Mouse (Mus musculus): Measurements from ENCODE around the gene Mfap1b.

The Mfap1b gene

DNA sequence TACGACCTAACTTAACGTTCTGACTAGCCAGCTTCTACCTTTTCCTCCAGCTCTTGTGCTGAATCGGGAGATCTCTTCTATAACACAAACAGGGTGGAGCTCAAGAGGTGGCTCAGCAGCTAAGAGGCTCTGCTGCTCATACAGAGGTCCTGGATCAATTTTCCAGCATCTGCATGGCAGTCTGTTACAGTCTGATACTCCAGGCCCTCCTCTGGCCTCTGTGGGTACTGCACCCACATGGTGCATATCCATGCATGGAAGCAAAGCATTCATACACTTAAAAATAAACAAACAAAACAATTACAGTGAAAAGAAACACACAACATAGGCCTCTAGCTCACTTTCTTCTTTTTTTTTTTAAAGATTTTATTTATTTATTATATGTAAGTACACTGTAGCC is 1.1 kb downstream of the Mfap1b start:
- 100% methylated on average over 3 of the region's 3 CpGs for WGBS

DNA sequence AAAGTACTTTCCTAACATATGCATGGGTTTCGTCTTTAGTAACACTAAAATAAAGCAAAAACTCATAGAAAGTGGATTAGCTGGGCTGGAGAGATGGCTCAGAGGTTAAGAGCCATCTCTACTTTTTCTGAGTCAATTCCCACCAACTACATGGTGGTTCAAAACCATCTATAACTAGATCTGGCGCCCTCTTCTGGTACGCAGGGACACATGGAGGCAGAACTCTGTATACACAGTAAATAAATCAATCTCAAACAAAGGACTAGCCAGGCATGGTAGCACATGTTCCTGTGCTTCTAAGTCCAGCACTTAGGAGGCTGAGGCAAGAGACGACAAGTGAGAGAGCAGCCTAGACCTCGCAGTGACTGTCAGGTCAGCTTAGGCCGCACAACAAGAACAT is 4.9 kb downstream of the Mfap1b start:
- WGBS: 79% methylated on average over 2 of the region's 6 CpGs

GRCm38 (mm10) chr2:121460071-121460470 is 13.8 kb downstream of the Mfap1b start:
- 61% methylated on average over 2 of the region's 2 CpGs for WGBS

- 3% methylated on average over 41 of the region's 41 CpGs for WGBS
Measured at GRCm38 (mm10) chr2:121456692-121457642, 16.9 kb downstream of the Mfap1b start, which contains the start of gene Serinc4. Gene Serinc4 (minus strand): TSS chr2:121456781.

DNA sequence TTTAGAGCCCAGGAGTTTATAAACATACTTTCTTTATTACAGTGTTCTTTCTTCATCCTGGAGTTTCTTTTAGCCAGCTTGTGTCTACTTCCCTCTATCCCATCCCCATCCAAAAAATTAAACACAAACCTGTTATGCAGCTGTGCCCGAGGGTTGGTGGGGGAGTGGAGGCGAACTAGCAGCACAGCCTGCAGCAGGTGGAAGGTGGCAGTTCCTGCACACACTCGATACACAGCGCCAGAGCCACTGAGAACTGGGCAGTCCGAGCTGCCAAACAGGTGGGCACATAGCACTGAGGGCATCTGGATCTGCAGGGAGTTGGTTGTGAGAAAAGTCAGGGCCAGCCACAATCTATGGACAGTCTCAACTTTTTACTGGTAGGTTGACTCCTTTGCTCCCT is 18.3 kb downstream of the Mfap1b start:
- WGBS: 80% methylated on average over 5 of the region's 5 CpGs

GRCm38 (mm10) chr2:121453917-121454316 is 19.9 kb downstream of the Mfap1b start:
- 85% methylated on average over 6 of the region's 6 CpGs for WGBS

GRCm38 (mm10) chr2:121452990-121453389 is 20.9 kb downstream of the Mfap1b start, which contains the start of gene Hypk:
Gene Hypk (plus strand): TSS chr2:121453290.
- 48% methylated on average over 4 of the region's 4 CpGs for WGBS

DNA sequence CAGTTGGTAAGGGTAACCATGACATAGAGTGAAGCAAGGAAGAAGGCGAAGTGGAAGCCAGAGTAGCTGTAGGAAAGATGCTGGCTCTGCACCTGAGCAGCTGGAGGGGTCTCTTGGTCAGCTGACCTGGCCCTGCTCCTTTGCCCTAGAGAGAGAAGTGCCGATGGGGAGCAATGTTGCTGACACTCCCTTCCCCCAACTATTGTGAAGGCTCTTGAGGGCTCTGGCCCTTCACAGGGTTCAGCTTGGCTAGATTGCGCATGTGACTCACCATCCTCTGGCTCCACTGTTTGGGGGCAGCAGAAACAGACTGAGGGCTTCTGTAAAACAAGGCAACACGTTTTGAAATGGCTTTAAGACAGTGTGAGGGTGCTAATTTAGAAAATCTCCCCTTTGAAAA is 21.5 kb downstream of the Mfap1b start:
- 68% methylated on average over 4 of the region's 4 CpGs for WGBS

DNA sequence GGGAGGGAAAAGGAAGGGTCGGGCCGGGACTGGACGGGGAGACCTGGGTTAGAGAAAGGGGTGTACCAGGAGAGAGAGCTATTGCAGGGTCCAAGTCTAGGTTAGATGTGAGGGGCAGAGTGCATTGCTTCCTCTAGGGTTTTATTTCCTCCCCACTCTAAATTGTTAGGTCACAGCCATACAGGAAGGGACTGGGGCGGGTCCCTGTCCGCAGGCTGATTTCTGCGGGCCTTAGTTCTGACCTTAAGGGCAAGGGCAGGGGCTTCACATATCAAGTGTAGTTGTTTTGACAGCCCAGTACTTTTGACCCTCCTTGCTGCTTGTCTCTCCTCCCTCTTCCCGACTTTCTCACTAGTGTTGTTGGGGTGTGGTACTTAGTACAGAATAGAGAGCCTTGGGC is 23.8 kb downstream of the Mfap1b start:
- WGBS: 4% methylated on average over 7 of the region's 7 CpGs

GRCm38 (mm10) chr2:121449545-121450011 is 24.3 kb downstream of the Mfap1b start:
- WGBS: 0% methylated on average over 45 of the region's 54 CpGs

GRCm38 (mm10) chr2:121448739-121449535 is 24.9 kb downstream of the Mfap1b start, which contains the start of gene Serf2:
Gene Serf2 (plus strand): TSS chr2:121449195.
- WGBS: under 1% methylated on average over 74 of the region's 74 CpGs

GRCm38 (mm10) chr2:121448136-121448535 is 25.7 kb downstream of the Mfap1b start:
- WGBS: 11% methylated on average over 9 of the region's 9 CpGs

DNA sequence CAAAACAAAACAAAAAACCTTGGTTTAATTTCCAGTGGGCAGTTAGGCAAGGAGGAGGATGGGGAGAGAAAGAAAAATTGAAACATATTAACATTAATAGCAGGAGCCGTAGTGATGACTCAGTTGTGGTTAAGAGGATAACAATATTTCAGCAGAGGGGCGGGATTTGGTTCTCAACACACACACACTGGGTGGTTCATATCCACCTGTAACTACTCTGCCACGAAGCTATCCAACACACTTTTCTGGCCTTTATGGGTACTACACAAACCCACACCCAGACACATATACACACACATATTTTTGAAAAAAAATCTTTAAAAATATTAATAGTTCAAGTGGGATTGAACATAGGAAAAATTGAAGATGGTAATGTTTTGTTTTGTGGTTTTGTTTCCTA is 26.9 kb downstream of the Mfap1b start:
- WGBS: 88% methylated on average over 3 of the region's 3 CpGs

GRCm38 (mm10) chr2:121446506-121446905 is 27.4 kb downstream of the Mfap1b start:
- WGBS: 87% methylated on average over 4 of the region's 4 CpGs

GRCm38 (mm10) chr2:121445117-121445516 is 28.8 kb downstream of the Mfap1b start:
- 86% methylated on average over 3 of the region's 3 CpGs for WGBS

GRCm38 (mm10) chr2:121444178-121444577 is 29.7 kb downstream of the Mfap1b start, which contains the start of gene Ell3:
Gene Ell3 (minus strand): TSS chr2:121444278.
- WGBS: 93% methylated on average over 1 of the region's 1 CpGs

- WGBS: 17% methylated on average over 8 of the region's 8 CpGs
Measured at GRCm38 (mm10) chr2:121443068-121443349, 30.9 kb downstream of the Mfap1b start.

DNA sequence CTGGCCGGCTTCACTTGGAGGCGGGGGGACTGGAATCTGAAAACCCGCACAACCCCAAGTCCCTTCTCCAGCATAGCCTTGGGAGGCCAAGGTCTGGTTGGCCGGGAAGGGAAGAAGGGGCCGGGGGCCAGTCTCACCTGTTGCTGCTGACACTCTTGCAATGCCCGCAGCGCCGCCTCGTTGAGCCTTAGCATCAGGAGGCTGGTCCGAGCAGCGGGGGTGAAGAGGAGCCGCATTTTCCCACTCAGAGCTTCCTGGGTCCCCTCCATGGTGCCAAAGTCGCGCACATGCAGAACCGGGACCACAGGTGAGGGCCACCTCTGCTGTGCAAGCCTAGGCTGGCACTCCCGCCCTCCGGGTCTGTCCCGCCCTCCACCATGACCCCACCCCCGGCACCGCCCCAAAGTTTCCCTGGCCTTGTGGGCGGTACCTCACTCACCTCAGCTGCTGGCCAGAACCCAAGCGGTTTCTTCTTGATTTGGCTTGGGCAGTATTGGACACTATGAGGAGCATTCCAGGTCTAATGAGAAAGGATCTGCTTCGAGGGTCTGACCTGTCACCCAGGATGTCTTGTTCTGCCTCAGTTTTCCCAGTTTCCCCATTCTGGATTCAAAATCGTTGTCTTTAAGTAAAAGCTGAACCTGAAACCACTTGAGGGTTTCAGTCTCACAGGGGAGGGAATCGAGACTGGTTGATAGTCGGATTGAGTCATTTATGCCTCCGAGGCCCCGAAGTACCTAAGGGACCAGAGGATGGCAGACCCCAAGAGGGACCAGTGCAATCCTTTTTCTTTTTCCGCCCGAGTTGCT is 31.4 kb downstream of the Mfap1b start:
- 1% methylated on average over 30 of the region's 30 CpGs for WGBS

GRCm38 (mm10) chr2:121441800-121442199 is 32.1 kb downstream of the Mfap1b start:
- 19% methylated on average over 11 of the region's 11 CpGs for WGBS

DNA sequence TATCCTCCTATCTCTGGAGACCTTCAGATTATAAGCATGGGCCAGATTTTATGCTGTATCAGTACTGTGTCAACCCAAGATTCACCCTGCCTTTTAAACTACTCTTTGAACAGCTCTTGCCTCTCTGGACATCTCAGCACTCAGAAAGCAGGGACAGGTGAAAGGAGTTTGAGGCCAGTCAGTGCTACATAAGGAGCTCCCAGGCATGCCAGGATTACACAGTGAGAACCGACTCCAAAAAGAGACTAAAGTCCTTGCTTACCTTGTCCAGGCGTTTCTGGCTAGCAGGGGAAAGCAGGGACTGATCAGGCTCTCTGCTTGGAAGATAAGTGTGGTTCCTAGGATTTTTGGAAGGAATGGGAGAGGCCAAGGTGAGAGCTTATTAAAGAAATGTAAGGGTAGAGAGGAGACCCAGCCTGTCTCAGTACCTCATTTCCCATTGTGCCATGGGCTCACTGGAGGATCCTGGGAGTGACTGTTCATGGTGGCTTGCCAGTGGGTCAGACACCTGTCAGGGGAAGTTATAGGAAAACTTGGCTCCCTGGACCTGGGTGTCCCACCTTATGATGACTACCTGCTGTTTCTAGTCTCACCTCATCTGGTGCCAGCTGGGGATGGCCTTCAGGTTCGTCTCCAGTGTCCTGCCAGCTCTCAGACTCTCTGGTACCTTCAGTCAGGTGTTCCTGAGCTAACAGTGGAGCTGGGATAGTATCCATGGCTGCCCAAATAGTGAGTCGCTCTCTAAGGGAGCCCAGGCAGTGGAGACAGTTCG is 32.8 kb downstream of the Mfap1b start:
- 74% methylated on average over 5 of the region's 5 CpGs for WGBS

GRCm38 (mm10) chr2:121439746-121440145 is 34.1 kb downstream of the Mfap1b start:
- WGBS: 77% methylated on average over 4 of the region's 4 CpGs
